Mouse (Mus musculus) neural tube, embryonic 11.5 days (tissue): ENCODE data around the gene Tmem217. TPM values are rescaled to one million over a fixed set of nuclear protein-coding genes. Genes with fewer than 3 reads are reported as not detected.

ENCODE experiments used
- ATAC-seq: fragments of 200-750 bp; cut with Nextera tagmentation; 2 replicates; pipeline ENCODE4 v1.8.0; 2017; ENCODE audit warnings: moderate number of reproducible peaks, mild to moderate bottlenecking, moderate TSS enrichment, moderate library complexity; ENCODE audit not compliant: insufficient read depth, low FRiP score, low TSS enrichment
- DNase-seq: peaks from one replicate; pipeline ENCODE4 v3.0.0-alpha.2; 2015; ENCODE audit warnings: low spot score
- H3K27ac ChIP-seq: fragments of 300-500 bp; sonication (generic); 2 replicates; pipeline ENCODE4 v1.5.1; 2014; ENCODE audit warnings: low read depth, mild to moderate bottlenecking, low read length
- H3K27me3 ChIP-seq: fragments of 300-500 bp; sonication (generic); 2 replicates; pipeline ENCODE4 v1.6.1; 2014; ENCODE audit warnings: mild to moderate bottlenecking, low read length, mixed read lengths; ENCODE audit not compliant: control insufficient read depth, insufficient read depth
- H3K36me3 ChIP-seq: fragments of 300-500 bp; sonication (generic); 2 replicates; pipeline ENCODE4 v1.6.1; 2014; ENCODE audit warnings: mild to moderate bottlenecking, low read length, moderate library complexity, mixed read lengths; ENCODE audit not compliant: control insufficient read depth, insufficient read depth
- H3K4me1 ChIP-seq: fragments of 300-500 bp; sonication (generic); 2 replicates; pipeline ENCODE4 v1.6.1; 2014; ENCODE audit warnings: low read length, mixed read lengths; ENCODE audit not compliant: control insufficient read depth, insufficient read depth
- H3K4me2 ChIP-seq: fragments of 300-500 bp; sonication (generic); 2 replicates; pipeline ENCODE4 v1.6.1; 2014; ENCODE audit warnings: low read depth, mild to moderate bottlenecking, moderate library complexity
- H3K4me3 ChIP-seq: fragments of 300-500 bp; sonication (generic); 2 replicates; pipeline ENCODE4 v1.5.1; 2014; ENCODE audit warnings: low read depth, low read length
- H3K9ac ChIP-seq: fragments of 300-500 bp; sonication (generic); 2 replicates; pipeline ENCODE4 v1.6.1; 2014; ENCODE audit warnings: mild to moderate bottlenecking, low read length
- H3K9me3 ChIP-seq: fragments of 300-500 bp; sonication (generic); 2 replicates; pipeline ENCODE4 v1.6.1; 2016; ENCODE audit warnings: low read length; ENCODE audit not compliant: control insufficient read depth
- WGBS: fragments of 180-500 bp; shearing (Covaris S2); extraction: QIAGEN DNeasy Blood & Tissue Kit; methylation state at CpG from one replicate; pipeline ENCODE4 v1.1.7; 2014; 5-methylcytosine and 5-hydroxymethylcytosine counted together
- polyA plus RNA-seq: library from polyadenylated mRNA; unstranded; fragments of >200 nt; fragmentation: Nextera tagmentation; extraction: Ambion mirVana; gene quantifications from 2 replicates; pipeline ENCODE4 v1.2.1, GENCODE M21; 2014

Tmem217 gene
- polyA plus RNA-seq, 1 experiment from 2014 or later, result 0.45 TPM

- H3K9ac ChIP-seq, result no peak overlapping the region
- peaks cover 4% of the 10 kb centered on the region for H3K4me1 ChIP-seq
- no peaks in the 10 kb centered on the region; the same call in 1 of the 2 replicates for H3K36me3 ChIP-seq
- DNase-seq, result no peak
- no peak overlapping the region for H3K4me2 ChIP-seq
- no peak overlapping the region for H3K27ac ChIP-seq
- ATAC-seq, result no peak
- H3K4me3 ChIP-seq, result no peak overlapping the region
- 93% methylated on average over 6 of the region's 6 CpGs for WGBS
- no peaks in the 10 kb centered on the region for H3K27me3 ChIP-seq
- no peaks in the 10 kb centered on the region for H3K9me3 ChIP-seq
Observed at GRCm38 (mm10) chr17:29585446-29585845, 33.3 kb upstream of the Tmem217 start.

GRCm38 (mm10) chr17:29584737-29585136 is 32.6 kb upstream of the Tmem217 start:
- WGBS, result 74% methylated on average over 3 of the region's 3 CpGs
- ATAC-seq (no peak), DNase-seq (no peak)
- Histone ChIP-seq H3K27ac (no peak overlapping the region), H3K27me3 (no peaks in the 10 kb centered on the region), H3K4me1 (peaks cover 2% of the 10 kb centered on the region), H3K4me2 (no peak overlapping the region), H3K9me3 (no peaks in the 10 kb centered on the region), H3K36me3 (no peaks in the 10 kb centered on the region; the same call in 1 of the 2 replicates), H3K9ac (no peak overlapping the region), H3K4me3 (no peak overlapping the region)

- Histone ChIP-seq H3K4me1 (no peaks in the 10 kb centered on the region; the same call in 1 of the 2 replicates), H3K9ac (no peak overlapping the region), H3K4me2 (no peak overlapping the region), H3K4me3 (no peak overlapping the region), H3K36me3 (no peaks in the 10 kb centered on the region; the same call in 1 of the 2 replicates), H3K27ac (no peak overlapping the region), H3K9me3 (no peaks in the 10 kb centered on the region), H3K27me3 (no peaks in the 10 kb centered on the region)
- WGBS, result 83% methylated on average over 5 of the region's 5 CpGs
- DNase-seq (no peak), ATAC-seq (no peak)
Observed at GRCm38 (mm10) chr17:29584306-29584705, 32.1 kb upstream of the Tmem217 start.

- Histone ChIP-seq H3K9ac (no peak overlapping the region), H3K36me3 (no peaks in the 10 kb centered on the region; the same call in 1 of the 2 replicates), H3K4me3 (no peak overlapping the region), H3K9me3 (no peaks in the 10 kb centered on the region), H3K4me2 (no peak overlapping the region), H3K27ac (no peak overlapping the region), H3K27me3 (no peaks in the 10 kb centered on the region), H3K4me1 (no peaks in the 10 kb centered on the region)
- 89% methylated on average over 5 of the region's 5 CpGs for WGBS
- no peak for DNase-seq
- ATAC-seq, result no peak
Observed at GRCm38 (mm10) chr17:29583569-29583968, 31.4 kb upstream of the Tmem217 start.

GRCm38 (mm10) chr17:29579579-29580126 is 27.5 kb upstream of the Tmem217 start:
- no peak overlapping the region for H3K27ac ChIP-seq
- WGBS, result 91% methylated on average over 4 of the region's 4 CpGs
- H3K9me3 ChIP-seq, result no peaks in the 10 kb centered on the region
- H3K4me3 ChIP-seq, result no peak overlapping the region
- H3K36me3 ChIP-seq, result peaks cover 6% of the 10 kb centered on the region
- no peak overlapping the region for H3K9ac ChIP-seq
- no peaks in the 10 kb centered on the region for H3K4me1 ChIP-seq
- H3K4me2 ChIP-seq, result no peak overlapping the region
- ATAC-seq, result no peak
- DNase-seq, result no peak
- H3K27me3 ChIP-seq, result no peaks in the 10 kb centered on the region

GRCm38 (mm10) chr17:29569831-29570230 is 17.6 kb upstream of the Tmem217 start:
- 84% methylated on average over 6 of the region's 6 CpGs for WGBS
- ATAC-seq (no peak), DNase-seq (no peak)
- no peak overlapping the region for H3K4me2 ChIP-seq
- H3K27ac ChIP-seq, result no peak overlapping the region
- no peaks in the 10 kb centered on the region for H3K9me3 ChIP-seq
- H3K9ac ChIP-seq, result no peak overlapping the region
- H3K4me3 ChIP-seq, result no peak overlapping the region
- H3K27me3 ChIP-seq, result no peaks in the 10 kb centered on the region
- peaks cover 15% of the 10 kb centered on the region for H3K36me3 ChIP-seq
- H3K4me1 ChIP-seq, result no peaks in the 10 kb centered on the region

- H3K4me1 ChIP-seq, result no peaks in the 10 kb centered on the region
- DNase-seq (no peak), ATAC-seq (no peak)
- H3K9ac ChIP-seq, result no peak overlapping the region
- no peak overlapping the region for H3K4me3 ChIP-seq
- no peaks in the 10 kb centered on the region for H3K9me3 ChIP-seq
- no peaks in the 10 kb centered on the region for H3K27me3 ChIP-seq
- peaks cover 13% of the 10 kb centered on the region; the same call in 1 of the 2 replicates for H3K36me3 ChIP-seq
- no peak overlapping the region for H3K4me2 ChIP-seq
- WGBS, result 85% methylated on average over 15 of the region's 15 CpGs
- H3K27ac ChIP-seq, result no peak overlapping the region
Observed at GRCm38 (mm10) chr17:29568435-29568834, 16.2 kb upstream of the Tmem217 start.

- Histone ChIP-seq H3K4me1 (no peaks in the 10 kb centered on the region), H3K4me2 (no peak overlapping the region), H3K9me3 (no peaks in the 10 kb centered on the region), H3K27me3 (no peaks in the 10 kb centered on the region), H3K36me3 (0 out of 2 replicates have a peak, but pooled peaks cover 6% of the 10 kb centered on the region), H3K4me3 (no peak overlapping the region), H3K9ac (no peak overlapping the region), H3K27ac (no peak overlapping the region)
- ATAC-seq (no peak), DNase-seq (no peak)
- WGBS, result 94% methylated on average over 5 of the region's 5 CpGs
Observed at GRCm38 (mm10) chr17:29565521-29565920, 13.3 kb upstream of the Tmem217 start.

GRCm38 (mm10) chr17:29558476-29558875 is 6.3 kb upstream of the Tmem217 start:
- WGBS, result 78% methylated on average over 5 of the region's 5 CpGs
- Histone ChIP-seq H3K27me3 (no peaks in the 10 kb centered on the region), H3K36me3 (no peaks in the 10 kb centered on the region; the same call in 1 of the 2 replicates), H3K4me2 (no peak overlapping the region), H3K27ac (no peak overlapping the region), H3K4me3 (no peak overlapping the region), H3K4me1 (no peaks in the 10 kb centered on the region; the same call in 1 of the 2 replicates), H3K9me3 (no peaks in the 10 kb centered on the region), H3K9ac (no peak overlapping the region)
- ATAC-seq (no peak), DNase-seq (no peak)
